Mouse (Mus musculus) testis, adult 2 months (tissue): ENCODE results near the gene Spin1. TPM values are rescaled to one million over a fixed set of nuclear protein-coding genes. Genes with fewer than 3 reads are reported as not detected.

Experiments
- H3K27ac ChIP-seq: fragments of 200-500 bp; 2 replicates; pipeline ENCODE4 v1.5.1; 2012; ENCODE audit warnings: low read depth, low read length; ENCODE audit not compliant: control insufficient read depth, insufficient read depth
- H3K27me3 ChIP-seq: fragments of 200-500 bp; 2 replicates; pipeline ENCODE4 v1.6.1; 2012; ENCODE audit warnings: mild to moderate bottlenecking, low read length, moderate library complexity; ENCODE audit not compliant: control insufficient read depth, insufficient read depth
- H3K36me3 ChIP-seq: fragments of 200-500 bp; 2 replicates; pipeline ENCODE4 v1.6.1; 2012; ENCODE audit warnings: mild to moderate bottlenecking, low read length; ENCODE audit not compliant: control insufficient read depth, insufficient read depth
- H3K4me1 ChIP-seq: fragments of 200-500 bp; 2 replicates; pipeline ENCODE4 v1.6.1; 2012; ENCODE audit warnings: low read length; ENCODE audit not compliant: control insufficient read depth, insufficient read depth
- H3K4me3 ChIP-seq: fragments of 200-500 bp; 2 replicates; pipeline ENCODE4 v1.5.1; 2012; ENCODE audit warnings: low read depth, mild to moderate bottlenecking, low read length, moderate library complexity, mixed read lengths; ENCODE audit not compliant: control insufficient read depth
- CTCF ChIP-seq: fragments of 200-500 bp; IDR thresholded peaks from 2 replicates; pipeline ENCODE4 v1.5.1; 2012; ENCODE audit warnings: low read depth, mild to moderate bottlenecking, inconsistent platforms, low read length, moderate library complexity; ENCODE audit not compliant: control insufficient read depth, insufficient read depth, insufficient replicate concordance
- POLR2A ChIP-seq: fragments of 200-500 bp; IDR thresholded peaks from 2 replicates; pipeline ENCODE4 v1.6.1; 2012; ENCODE audit warnings: low read depth, mild to moderate bottlenecking, inconsistent platforms, low read length, moderate library complexity; ENCODE audit not compliant: control insufficient read depth
- polyA plus RNA-seq: library from polyadenylated mRNA; depleted of rRNA; stranded (reverse); fragments of >200 nt; gene quantifications from 2 replicates; pipeline ENCODE4 v1.2.3, GENCODE M21; 2012

The Spin1 gene
- polyA plus RNA-seq, 1 experiment: 12.1 TPM

DNA sequence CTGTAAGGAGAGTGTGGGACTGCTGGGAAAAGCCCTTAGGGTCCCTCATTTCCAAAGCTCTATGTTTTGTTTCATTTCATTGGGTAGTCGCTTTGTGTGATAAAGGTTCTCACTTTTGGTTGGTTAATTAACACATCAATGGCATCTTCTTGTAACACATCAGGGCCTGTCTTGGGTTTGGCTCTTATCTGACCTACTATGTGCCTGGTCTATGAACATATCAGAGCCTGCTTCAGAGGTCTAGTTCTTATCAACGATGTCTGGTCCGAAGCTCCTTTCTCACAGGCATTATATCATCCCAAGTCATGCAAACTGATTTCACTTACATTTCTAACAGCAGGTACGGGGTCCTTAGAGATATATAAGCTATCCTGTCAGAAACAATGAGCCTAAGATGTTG is 13.4 kb upstream of the Spin1 start:
- TF ChIP-seq CTCF (no peak), POLR2A (no peak)
- Histone ChIP-seq H3K4me1 (no peaks in the 10 kb centered on the region; the same call in none of the 2 replicates), H3K27me3 (no peaks in the 10 kb centered on the region; the same call in 1 of the 2 replicates), H3K27ac (no peak overlapping the region), H3K36me3 (no peaks in the 10 kb centered on the region), H3K4me3 (no peak overlapping the region)

DNA sequence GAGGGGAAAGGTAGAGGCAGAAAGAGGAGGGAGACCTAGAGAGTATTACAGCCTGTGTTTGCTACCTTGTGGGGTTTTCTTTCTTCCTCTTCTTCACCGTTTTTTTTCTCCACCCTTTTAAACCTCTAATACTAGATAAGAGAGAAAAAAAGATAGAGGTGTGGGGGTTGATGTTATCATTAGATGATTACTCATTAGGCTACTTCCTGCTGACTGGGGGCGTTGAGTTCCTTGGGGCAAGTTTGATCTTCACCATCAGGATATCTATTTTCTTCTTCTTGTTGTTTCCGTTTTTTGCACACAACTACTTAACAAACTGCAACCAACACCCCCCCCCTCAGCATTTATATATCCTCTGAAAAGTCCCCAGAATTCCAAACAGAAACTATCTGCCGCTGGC is 12.5 kb upstream of the Spin1 start:
- H3K4me1 ChIP-seq: no peaks in the 10 kb centered on the region; the same call in none of the 2 replicates
- TF ChIP-seq POLR2A: no peak
- H3K36me3 ChIP-seq: no peaks in the 10 kb centered on the region
- H3K27me3 ChIP-seq: no peaks in the 10 kb centered on the region; the same call in 1 of the 2 replicates
- H3K4me3 ChIP-seq: no peak overlapping the region
- H3K27ac ChIP-seq: no peak overlapping the region

- H3K4me3 ChIP-seq: no peak overlapping the region
- TF ChIP-seq CTCF (no peak), POLR2A (no peak)
- no peaks in the 10 kb centered on the region for H3K36me3 ChIP-seq
- no peak overlapping the region; the same call in none of the 2 replicates for H3K27ac ChIP-seq
- H3K4me1 ChIP-seq: no peaks in the 10 kb centered on the region; the same call in none of the 2 replicates
- no peaks in the 10 kb centered on the region; the same call in 1 of the 2 replicates for H3K27me3 ChIP-seq
Measured at GRCm38 (mm10) chr13:51089058-51089457, 11.6 kb upstream of the Spin1 start.

DNA sequence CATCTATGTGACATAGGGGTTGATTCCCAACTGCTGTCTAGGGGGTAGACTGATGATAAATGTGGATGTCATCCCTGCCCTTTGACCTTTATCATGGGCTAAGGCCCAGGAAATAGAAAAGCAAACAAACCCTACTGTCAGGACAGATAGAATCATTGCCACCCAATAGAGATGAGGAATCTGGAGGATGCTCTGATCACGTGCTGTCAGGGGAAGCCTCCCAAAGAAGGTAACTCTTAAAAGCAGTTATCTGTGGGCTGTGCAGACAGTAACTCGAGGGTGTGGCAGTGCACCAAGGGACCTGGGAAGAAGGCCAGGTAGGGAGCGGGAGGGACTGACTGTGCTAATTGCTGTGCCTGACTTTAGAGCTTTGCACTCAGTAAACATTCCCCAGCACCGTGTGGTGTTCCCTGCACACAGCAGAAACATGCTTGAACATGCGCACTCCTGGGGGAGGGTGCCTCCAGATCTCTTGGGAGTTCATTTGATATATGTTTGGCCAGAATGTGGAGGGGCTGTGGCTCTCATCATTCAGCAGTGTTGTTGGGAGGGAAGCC is 10.5 kb upstream of the Spin1 start:
- Histone ChIP-seq H3K27me3 (no peaks in the 10 kb centered on the region; the same call in 1 of the 2 replicates), H3K4me1 (no peaks in the 10 kb centered on the region; the same call in none of the 2 replicates), H3K27ac (peak overlapping the region; percentile 25), H3K4me3 (no peak overlapping the region), H3K36me3 (no peaks in the 10 kb centered on the region)
- TF ChIP-seq CTCF: no peak
- no peak for TF ChIP-seq POLR2A

GRCm38 (mm10) chr13:51093430-51093829 is 7.2 kb upstream of the Spin1 start:
- TF ChIP-seq CTCF (no peak), POLR2A (no peak)
- H3K27ac ChIP-seq: no peak overlapping the region
- no peaks in the 10 kb centered on the region for H3K36me3 ChIP-seq
- no peaks in the 10 kb centered on the region for H3K27me3 ChIP-seq
- H3K4me3 ChIP-seq: no peak overlapping the region
- H3K4me1 ChIP-seq: no peaks in the 10 kb centered on the region; the same call in 1 of the 2 replicates

- Histone ChIP-seq H3K36me3 (no peaks in the 10 kb centered on the region), H3K27me3 (no peaks in the 10 kb centered on the region), H3K4me1 (no peaks in the 10 kb centered on the region; the same call in 1 of the 2 replicates), H3K4me3 (no peak overlapping the region), H3K27ac (no peak overlapping the region; the same call in 1 of the 2 replicates)
- TF ChIP-seq CTCF: no peak
- TF ChIP-seq POLR2A: no peak
Measured at GRCm38 (mm10) chr13:51094323-51095195, 6.1 kb upstream of the Spin1 start.

GRCm38 (mm10) chr13:51095196-51095715 is 5.4 kb upstream of the Spin1 start:
- H3K36me3 ChIP-seq: no peaks in the 10 kb centered on the region
- peaks cover 6% of the 10 kb centered on the region for H3K4me1 ChIP-seq
- H3K27ac ChIP-seq: no peak overlapping the region; the same call in 1 of the 2 replicates
- no peaks in the 10 kb centered on the region for H3K27me3 ChIP-seq
- TF ChIP-seq POLR2A (no peak), CTCF (no peak)
- no peak overlapping the region for H3K4me3 ChIP-seq
